Mouse (Mus musculus): ENCODE data around the gene Tomt. TPM values are rescaled to one million over a fixed set of nuclear protein-coding genes. Genes with fewer than 3 reads are reported as not detected.
"Not testable (repeated sequence)": the region's sequence is repeated elsewhere in the genome, so short reads cannot be mapped to it uniquely, and the experiment has no call there.

The Tomt gene
- polyA plus RNA-seq (2012; rRNA removed), result 0.15 and 0.19 TPM in 2 replicates

DNA sequence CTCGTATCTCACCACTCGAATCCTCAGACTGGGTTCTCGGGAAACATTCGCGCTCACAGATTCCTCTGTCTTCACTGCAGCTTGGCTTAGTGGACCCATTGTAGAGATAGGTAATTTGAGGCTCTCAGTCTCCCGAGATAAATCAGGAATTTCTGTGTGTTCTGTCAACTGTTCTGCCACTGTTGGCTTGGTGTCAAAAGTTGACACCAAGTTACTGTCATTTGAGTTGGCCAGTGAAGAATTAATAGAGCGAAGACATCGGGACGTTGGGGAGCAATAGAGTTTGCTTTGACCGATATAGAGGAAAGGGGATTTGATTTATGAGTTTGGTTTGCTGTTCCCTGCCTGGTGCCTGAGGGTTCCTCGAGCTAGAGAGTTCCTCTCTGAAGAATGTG, at the start of gene Tomt:
Gene Tomt, minus strand, starts transcription at position 73 of the 395 bp plus-strand sequence.
- TF ChIP-seq CTCF (IDR thresholded peaks at IDR 0.05; ENCODE audit: extremely low read depth, insufficient read depth, low read length) (no peak), POLR2A (IDR thresholded peaks at IDR 0.05; ENCODE audit: extremely low read depth, insufficient read depth, low read length) (no peak)
- H3K4me1 ChIP-seq (ENCODE audit: control insufficient read depth, insufficient read depth, low read length), result peaks cover 5% of the 10 kb centered on the region
- peak within 1 kb of the TSS; percentile 77 for H3K27ac ChIP-seq (ENCODE audit: insufficient read depth, low read length)
- peak within 1 kb of the TSS; percentile 27 for H3K4me3 ChIP-seq (ENCODE audit: insufficient read depth, low read length)

DNA sequence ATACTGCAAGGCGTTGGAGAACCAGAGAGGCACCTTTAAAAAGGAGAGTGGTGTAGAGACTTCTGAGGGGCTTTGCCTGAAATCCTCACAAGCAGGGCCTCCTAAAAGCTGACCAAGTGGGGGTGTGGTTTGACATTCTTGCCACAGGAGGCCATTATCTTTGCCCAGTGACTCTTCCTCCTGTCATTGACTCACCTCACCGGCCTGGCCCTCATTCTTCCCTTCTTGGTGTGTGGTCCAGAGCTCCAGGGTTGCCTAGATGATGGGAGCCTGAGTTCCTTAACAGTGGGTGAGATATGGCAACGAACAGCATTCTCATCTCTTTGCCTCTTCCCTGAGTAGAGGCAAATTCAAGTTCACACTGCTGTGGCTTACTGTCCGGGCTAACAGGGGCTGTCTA, 49.7 kb upstream of the Tomt start:
- no peak overlapping the region for H3K4me3 ChIP-seq (ENCODE audit: insufficient read depth, low read length)
- TF ChIP-seq POLR2A (IDR thresholded peaks at IDR 0.05; ENCODE audit: extremely low read depth, insufficient read depth, low read length), result no peak
- no peak for TF ChIP-seq CTCF (IDR thresholded peaks at IDR 0.05; ENCODE audit: extremely low read depth, insufficient read depth, low read length)
- no peak overlapping the region for H3K27ac ChIP-seq (ENCODE audit: insufficient read depth, low read length)
- H3K4me1 ChIP-seq (ENCODE audit: control insufficient read depth, insufficient read depth, low read length), result peaks cover 8% of the 10 kb centered on the region; the same call in 1 of the 2 replicates

DNA sequence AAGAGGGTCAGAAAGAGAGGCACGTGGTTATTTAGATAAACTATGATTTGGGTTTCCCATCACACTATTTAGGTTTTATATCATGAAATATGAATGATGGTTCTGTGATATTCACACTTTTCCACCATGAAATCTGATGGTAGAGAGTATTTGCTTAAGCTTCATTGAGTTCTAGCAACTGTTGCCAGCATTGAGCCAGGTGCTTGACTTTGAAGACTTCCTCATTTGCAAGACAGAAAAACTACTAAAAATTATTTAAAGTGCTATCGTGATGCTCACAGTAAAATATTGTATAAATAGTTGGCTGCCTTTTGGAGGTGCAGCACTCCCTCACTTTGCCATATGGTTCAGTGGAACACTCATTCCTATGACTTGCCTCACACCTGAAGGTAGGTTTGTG, 49.1 kb upstream of the Tomt start:
- TF ChIP-seq POLR2A (IDR thresholded peaks at IDR 0.05; ENCODE audit: extremely low read depth, insufficient read depth, low read length), result no peak
- TF ChIP-seq CTCF (IDR thresholded peaks at IDR 0.05; ENCODE audit: extremely low read depth, insufficient read depth, low read length), result no peak

DNA sequence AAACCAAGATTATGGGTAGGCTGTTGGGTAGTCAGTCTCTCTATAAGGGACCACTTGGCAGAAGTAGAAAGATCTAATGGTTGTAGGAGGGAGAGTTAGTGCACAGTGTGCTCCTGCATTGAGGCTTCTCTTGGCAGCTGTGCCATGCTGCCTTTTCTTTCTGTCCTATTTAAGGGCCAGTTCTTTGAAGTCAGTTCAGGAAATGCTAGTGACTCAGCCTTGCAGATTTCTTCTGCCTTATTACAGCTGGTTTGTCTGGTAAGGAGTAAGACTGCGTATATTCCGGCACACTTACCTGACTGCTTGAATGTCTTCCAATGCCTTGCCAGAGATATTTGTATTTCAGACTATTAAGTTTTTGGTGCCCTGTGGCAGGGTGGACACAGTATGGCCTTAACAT, 48.0 kb upstream of the Tomt start:
- no peak overlapping the region for H3K27ac ChIP-seq (ENCODE audit: insufficient read depth, low read length)
- peaks cover 8% of the 10 kb centered on the region; the same call in 1 of the 2 replicates for H3K4me1 ChIP-seq (ENCODE audit: control insufficient read depth, insufficient read depth, low read length)
- TF ChIP-seq CTCF (IDR thresholded peaks at IDR 0.05; ENCODE audit: extremely low read depth, insufficient read depth, low read length), result no peak
- TF ChIP-seq POLR2A (IDR thresholded peaks at IDR 0.05; ENCODE audit: extremely low read depth, insufficient read depth, low read length), result no peak
- H3K4me3 ChIP-seq (ENCODE audit: insufficient read depth, low read length), result no peak overlapping the region

More for the DNA sequence above, 49.1 kb upstream of the Tomt start:
- H3K27ac ChIP-seq (ENCODE audit: insufficient read depth, low read length), result no peak overlapping the region
- no peak overlapping the region for H3K4me3 ChIP-seq (ENCODE audit: insufficient read depth, low read length)
- peaks cover 8% of the 10 kb centered on the region; the same call in 1 of the 2 replicates for H3K4me1 ChIP-seq (ENCODE audit: control insufficient read depth, insufficient read depth, low read length)

DNA sequence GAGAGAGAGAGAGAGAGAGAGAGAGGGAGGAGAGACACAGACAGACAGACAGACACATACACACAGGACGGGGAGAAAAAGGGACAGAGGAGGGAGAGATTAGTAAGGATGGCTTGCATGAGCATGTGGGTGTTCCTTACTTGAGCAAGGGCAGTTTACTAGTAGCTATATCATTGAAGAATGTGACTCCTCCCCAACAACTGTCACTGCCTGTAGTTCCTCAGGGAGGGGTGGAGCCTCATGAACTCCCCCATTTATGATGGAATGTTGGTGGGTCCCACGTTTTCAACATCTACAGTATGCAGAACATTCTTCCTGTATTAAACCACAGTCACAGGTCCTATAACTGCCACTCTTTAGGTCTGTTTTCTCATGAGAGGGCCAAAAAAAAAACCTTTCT, 45.9 kb upstream of the Tomt start:
- Histone ChIP-seq H3K27ac (ENCODE audit: insufficient read depth, low read length) (no peak overlapping the region), H3K4me1 (ENCODE audit: control insufficient read depth, insufficient read depth, low read length) (peaks cover 8% of the 10 kb centered on the region; the same call in 1 of the 2 replicates), H3K4me3 (ENCODE audit: insufficient read depth, low read length) (no peak overlapping the region)
- no peak for TF ChIP-seq POLR2A (IDR thresholded peaks at IDR 0.05; ENCODE audit: extremely low read depth, insufficient read depth, low read length)
- no peak for TF ChIP-seq CTCF (IDR thresholded peaks at IDR 0.05; ENCODE audit: extremely low read depth, insufficient read depth, low read length)

DNA sequence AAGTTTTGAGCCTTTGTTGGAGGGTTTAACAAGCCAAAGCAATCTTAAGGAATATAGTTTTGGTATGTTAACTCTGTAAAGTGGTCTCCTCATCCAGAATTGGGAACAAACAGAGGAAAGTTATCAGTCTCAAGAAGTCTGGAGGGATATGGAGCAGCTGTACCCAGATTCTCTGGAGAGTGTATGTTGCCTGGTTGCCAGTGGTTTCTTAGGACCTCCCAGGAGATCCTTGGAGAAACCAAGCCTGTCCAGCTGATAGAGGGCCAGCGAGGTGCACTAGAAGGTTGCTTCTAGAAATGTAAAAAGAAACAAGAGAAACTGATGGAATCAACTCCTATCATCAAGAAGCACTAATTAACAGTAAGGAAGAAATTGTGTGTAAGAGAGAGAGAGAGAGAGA, 45.5 kb upstream of the Tomt start:
- Histone ChIP-seq H3K4me3 (ENCODE audit: insufficient read depth, low read length) (no peak overlapping the region), H3K27ac (ENCODE audit: insufficient read depth, low read length) (no peak overlapping the region), H3K4me1 (ENCODE audit: control insufficient read depth, insufficient read depth, low read length) (peaks cover 8% of the 10 kb centered on the region; the same call in 1 of the 2 replicates)
- no peak for TF ChIP-seq CTCF (IDR thresholded peaks at IDR 0.05; ENCODE audit: extremely low read depth, insufficient read depth, low read length)
- TF ChIP-seq POLR2A (IDR thresholded peaks at IDR 0.05; ENCODE audit: extremely low read depth, insufficient read depth, low read length), result no peak

DNA sequence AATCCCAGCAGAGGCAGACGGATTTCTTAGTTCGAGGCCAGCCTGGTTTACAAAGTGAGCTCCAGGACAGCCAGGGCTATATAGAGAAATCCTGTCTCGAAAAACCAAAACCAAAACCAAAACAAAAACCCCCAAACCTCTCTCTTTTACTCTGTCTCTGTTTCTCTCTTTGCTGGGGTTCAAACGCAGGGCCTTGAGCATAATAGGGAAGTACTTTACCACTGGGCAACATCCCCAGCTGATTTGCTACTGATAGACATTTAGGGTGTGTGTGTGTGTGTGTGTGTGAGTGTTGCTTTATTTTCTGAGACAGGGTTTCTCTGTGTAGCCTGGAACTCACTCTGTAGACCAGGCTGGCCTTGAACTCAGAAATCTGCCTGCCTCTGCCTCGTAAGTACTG, 42.8 kb upstream of the Tomt start:
- H3K4me1 ChIP-seq (ENCODE audit: control insufficient read depth, insufficient read depth, low read length); H3K4me3 ChIP-seq (ENCODE audit: insufficient read depth, low read length); H3K27ac ChIP-seq (ENCODE audit: insufficient read depth, low read length): not testable (repeated sequence)

DNA sequence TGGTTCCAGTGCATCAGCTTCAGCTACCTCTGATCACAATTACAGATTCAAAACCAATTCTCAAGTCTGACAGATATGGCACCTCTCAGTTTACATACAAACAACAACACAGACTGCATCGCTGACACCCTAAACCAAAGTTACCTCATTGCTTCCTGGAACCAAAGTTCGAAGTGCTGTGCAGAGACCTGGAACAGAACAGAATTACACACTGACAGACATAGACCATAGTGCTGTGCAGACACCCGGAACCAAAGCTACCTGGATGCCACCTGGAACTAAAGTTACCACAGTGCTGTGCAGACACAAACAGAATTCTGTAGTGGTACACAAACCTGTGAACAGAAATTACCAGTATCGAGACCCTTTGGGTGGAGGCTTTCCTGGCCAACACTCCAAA, 33.6 kb upstream of the Tomt start:
- peaks cover under 1% of the 10 kb centered on the region for H3K4me1 ChIP-seq (ENCODE audit: control insufficient read depth, insufficient read depth, low read length)
- no peak overlapping the region for H3K4me3 ChIP-seq (ENCODE audit: insufficient read depth, low read length)
- no peak for TF ChIP-seq POLR2A (IDR thresholded peaks at IDR 0.05; ENCODE audit: extremely low read depth, insufficient read depth, low read length)
- TF ChIP-seq CTCF (IDR thresholded peaks at IDR 0.05; ENCODE audit: extremely low read depth, insufficient read depth, low read length), result no peak
- H3K27ac ChIP-seq (ENCODE audit: insufficient read depth, low read length), result no peak overlapping the region

DNA sequence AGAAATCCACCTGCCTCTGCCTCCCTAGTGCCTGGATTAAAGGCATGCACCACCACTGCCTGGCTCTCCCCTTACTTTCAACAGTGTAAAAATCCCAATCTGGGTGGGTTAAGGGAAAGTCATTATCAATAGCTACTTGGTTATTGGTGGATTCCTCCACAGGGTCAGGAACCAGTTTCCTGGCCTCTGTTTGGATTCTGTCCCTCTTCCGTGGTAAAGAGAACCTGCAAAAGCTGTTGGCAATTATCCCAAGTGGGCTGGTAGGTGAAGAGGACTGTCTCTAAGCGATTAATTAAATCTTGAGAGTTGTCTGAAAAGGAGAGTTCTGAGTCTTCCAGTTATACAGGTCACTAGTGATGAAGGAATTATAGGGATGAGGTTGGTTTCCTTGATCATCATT, 32.2 kb upstream of the Tomt start:
- Histone ChIP-seq H3K4me1 (ENCODE audit: control insufficient read depth, insufficient read depth, low read length) (peaks cover 1% of the 10 kb centered on the region), H3K4me3 (ENCODE audit: insufficient read depth, low read length) (no peak overlapping the region), H3K27ac (ENCODE audit: insufficient read depth, low read length) (no peak overlapping the region)
- TF ChIP-seq CTCF (IDR thresholded peaks at IDR 0.05; ENCODE audit: extremely low read depth, insufficient read depth, low read length) (no peak), POLR2A (IDR thresholded peaks at IDR 0.05; ENCODE audit: extremely low read depth, insufficient read depth, low read length) (no peak)

DNA sequence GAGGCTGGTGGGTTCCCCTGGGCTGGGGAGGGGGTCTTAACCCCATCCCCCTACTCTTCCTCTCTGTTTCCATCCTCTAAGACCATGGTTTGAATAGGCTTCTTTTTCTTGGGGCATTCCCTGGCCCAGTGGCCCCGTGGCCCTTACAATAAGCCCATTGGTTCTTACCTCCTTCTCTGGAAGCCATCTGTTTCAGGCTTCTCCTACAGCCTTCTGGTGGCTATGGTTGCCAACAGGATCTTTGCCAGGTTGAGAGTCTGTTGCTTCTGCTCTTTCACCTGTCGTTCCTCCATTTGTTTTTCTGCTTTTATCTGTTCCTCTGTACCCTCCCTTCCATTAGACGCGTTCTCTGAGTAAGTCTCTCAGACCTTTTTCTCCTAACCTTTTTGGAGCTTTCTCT, 31.4 kb upstream of the Tomt start:
- Histone ChIP-seq H3K27ac (ENCODE audit: insufficient read depth, low read length) (no peak overlapping the region), H3K4me3 (ENCODE audit: insufficient read depth, low read length) (no peak overlapping the region), H3K4me1 (ENCODE audit: control insufficient read depth, insufficient read depth, low read length) (peaks cover 1% of the 10 kb centered on the region)
- no peak for TF ChIP-seq CTCF (IDR thresholded peaks at IDR 0.05; ENCODE audit: extremely low read depth, insufficient read depth, low read length)
- TF ChIP-seq POLR2A (IDR thresholded peaks at IDR 0.05; ENCODE audit: extremely low read depth, insufficient read depth, low read length), result no peak

DNA sequence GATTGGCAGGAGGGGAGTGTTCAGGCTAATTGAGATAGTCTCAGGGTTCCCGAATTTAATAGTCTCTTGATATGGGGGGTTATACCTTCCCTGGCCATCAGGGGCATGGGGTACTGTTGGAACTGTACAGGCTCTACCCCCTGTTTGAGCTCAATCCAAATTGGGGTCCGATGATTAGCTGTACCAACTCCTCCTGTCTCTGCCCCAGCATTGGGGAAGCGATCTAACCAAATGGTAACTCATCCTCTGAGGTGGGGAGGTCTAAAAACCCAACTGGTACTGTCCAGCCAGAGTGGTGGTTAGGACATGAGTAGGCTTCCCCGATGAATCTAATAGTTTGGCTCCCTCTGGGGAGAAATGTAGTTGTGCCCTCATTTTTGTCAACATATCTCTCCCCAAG, 30.8 kb upstream of the Tomt start:
- no peak overlapping the region for H3K27ac ChIP-seq (ENCODE audit: insufficient read depth, low read length)
- no peak overlapping the region for H3K4me3 ChIP-seq (ENCODE audit: insufficient read depth, low read length)
- H3K4me1 ChIP-seq (ENCODE audit: control insufficient read depth, insufficient read depth, low read length), result peaks cover 1% of the 10 kb centered on the region
- TF ChIP-seq CTCF (IDR thresholded peaks at IDR 0.05; ENCODE audit: extremely low read depth, insufficient read depth, low read length) (no peak), POLR2A (IDR thresholded peaks at IDR 0.05; ENCODE audit: extremely low read depth, insufficient read depth, low read length) (no peak)
